Mouse (Mus musculus): ENCODE measurements at regions not wholly inside any gene's neighbourhood (a gene's known extent, or its start where the extent isn't known, plus 50 kb on each side); places are given as distances from the start of the nearest gene placed in this dataset. TPM values are rescaled to one million over a fixed set of nuclear protein-coding genes. Genes with fewer than 3 reads are reported as not detected.

- intact Hi-C loops (cut with DNase I) = no loop called here
- DNase-seq (ENCODE audit: low spot score in 2 of 2) = no peak
These were observed 67.2 kb upstream of the Dapk1 start for GRCm38 (mm10) chr13:60534501-60534900.

GRCm38 (mm10) chr13:60535045-60535444 is 66.7 kb upstream of the Dapk1 start:
- no peak for DNase-seq (ENCODE audit: low spot score in 2 of 2)
- intact Hi-C loops (cut with DNase I) = no loop called here

GRCm38 (mm10) chr13:60536725-60537124 is 65.0 kb upstream of the Dapk1 start:
- intact Hi-C loops (cut with DNase I) = no loop called here
- no peak for DNase-seq (ENCODE audit: low spot score in 2 of 2)

- intact Hi-C loops (cut with DNase I) = no loop called here
- no peak for DNase-seq (ENCODE audit: low spot score in 2 of 2)
These were observed 63.6 kb upstream of the Dapk1 start for GRCm38 (mm10) chr13:60538110-60538509.

- intact Hi-C loops (cut with DNase I) = no loop called here
- no peak for DNase-seq (ENCODE audit: low spot score in 2 of 2)
These were observed 60.6 kb upstream of the Dapk1 start for GRCm38 (mm10) chr13:60541165-60541564.

- intact Hi-C loops (cut with DNase I) = no loop called here
- no peak for DNase-seq (ENCODE audit: low spot score in 2 of 2)
These were observed 57.4 kb upstream of the Dapk1 start for GRCm38 (mm10) chr13:60544363-60544762.

GRCm38 (mm10) chr13:60545999-60546733 is 55.6 kb upstream of the Dapk1 start:
- DNase-seq (ENCODE audit: low spot score in 2 of 2) = no peak
- intact Hi-C loops (cut with DNase I) = no loop called here

Small RNA genes lying in the stretch of these regions (microRNA-seq; reads per million reads assigned to microRNA genes)
- gene Gm24999 (not detected), gene Gm25000 (not detected)

Measured in left cerebral cortex, postnatal 36 days (tissue).